Mouse (Mus musculus) heart, postnatal 14 days (tissue): ENCODE data around the gene Gm4756. TPM values are rescaled to one million over a fixed set of nuclear protein-coding genes. Genes with fewer than 3 reads are reported as not detected.

ENCODE experiments used
- DNase-seq, 2 experiments: peaks; one replicate each; pipeline ENCODE4 v3.0.0; 2021 to 2022
- intact Hi-C: fragments of 180-260 bp; cut with DNase I; formaldehyde crosslinking; loops from one replicate; pipeline ENCODE4 v1.15.1; 2025
- total RNA-seq, 2 experiments: library from RNA; stranded (reverse); gene quantifications; 2 replicates each; pipeline ENCODE4 v1.2.3; 2021

Gene Gm4756
- total RNA-seq, 2 experiments from 2014 or later: not detected

GRCm38 (mm10) chr12:72533986-72534385 lies 115.5 kb downstream of the Gm4756 start:
- intact Hi-C loops: loop anchor here (10.0 kb wide), 2 partner anchors 311 to 449 kb away; partner anchors contain the start of genes Jkamp and L3hypdh
- DNase-seq: no peak

GRCm38 (mm10) chr12:72532303-72532702 lies 117.2 kb downstream of the Gm4756 start:
- intact Hi-C loops: loop anchor here (10.0 kb wide), 2 partner anchors 312 to 448 kb away; partner anchors contain the start of genes Jkamp and L3hypdh
- no peak for DNase-seq

Other genes with a start within 250 kb of the Gm4756 start
- gene Rtn1, start 240.6 kb downstream of the Gm4756 start, total RNA-seq: 1 to 10 TPM; 5.3 to 8.9 TPM
- gene Lrrc9, start 207.8 kb downstream of the Gm4756 start, total RNA-seq: under 1 TPM; 0.15 to 0.36 TPM
- gene Pcnx4, start 113.3 kb downstream of the Gm4756 start, total RNA-seq: 1 to 10 TPM; 3.4 to 3.5 TPM
- gene Dhrs7, start 15.2 kb upstream of the Gm4756 start, total RNA-seq: 100 to 1,000 TPM in 1 of 2 experiments, 10 to 100 TPM in 1; 94.6 to 114 TPM
- gene Ppm1a, start 107.8 kb upstream of the Gm4756 start, total RNA-seq: 100 to 1,000 TPM; 203 to 208 TPM